Comparison of ENCODE assay signal across 25 mouse cellular contexts in the genomic region with DNA sequence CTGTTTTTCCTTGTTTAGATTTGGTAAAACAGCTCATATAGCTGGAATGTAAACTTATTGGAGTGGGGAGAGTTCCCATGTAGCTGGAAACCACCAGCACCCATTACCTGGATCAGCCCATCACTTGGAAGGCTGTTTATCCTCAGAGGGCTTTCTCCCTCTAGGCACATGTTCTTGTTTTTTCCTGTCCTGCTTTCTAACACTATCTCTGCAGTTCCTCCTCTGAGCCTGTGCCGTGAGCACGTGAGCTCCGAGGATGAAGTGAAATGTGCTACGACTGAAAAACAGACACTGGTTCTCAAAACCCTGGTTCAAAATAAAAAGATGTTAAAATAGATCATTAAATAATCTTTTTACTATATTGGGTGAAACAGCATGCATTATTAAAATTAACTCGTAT. TPM values are rescaled to one million over a fixed set of nuclear protein-coding genes. Genes with fewer than 3 reads are reported as not detected.
DNase-seq lines count a peak whose midpoint lies in the region; ATAC-seq and TF ChIP-seq lines count a peak whose summit lies in the region.
"Had no signal": no experiment of that assay in that cellular context is flagged by ENCODE, and none has a peak within 500 bp of the region (broad histone marks: within the 10 kb centered on the region; RNA-seq: fewer than 3 reads in every experiment).

No protein-coding gene starts in this region.

- H3K4me1 ChIP-seq in heart, embryonic 13.5 days = peaks cover 66% of the 10 kb centered on the region
- peaks cover 32% of the 10 kb centered on the region for H3K4me1 ChIP-seq in heart, embryonic 16.5 days (ENCODE audit: control insufficient read depth, insufficient read depth, low read length)
- H3K4me1 ChIP-seq: lung, embryonic 15.5 days; stomach, embryonic 15.5 days had no signal

- peak overlapping the region; percentile 73 for H3K27ac ChIP-seq in heart, embryonic 13.5 days (replicated peaks)
- peak overlapping the region; percentile 93 for H3K27ac ChIP-seq in layer of hippocampus, adult 2 months
- H3K27ac ChIP-seq in heart, embryonic 16.5 days (ENCODE audit: low read length) = peak overlapping the region; percentile 79
- H3K27ac ChIP-seq: embryonic facial prominence, embryonic 12.5 days; forebrain, embryonic 10.5 days; forebrain, embryonic 15.5 days; lung, embryonic 15.5 days; midbrain, embryonic 10.5 days; midbrain, embryonic 15.5 days; neural tube, embryonic 15.5 days; stomach, embryonic 15.5 days had no signal

- no peak overlapping the region for H3K4me3 ChIP-seq in heart, embryonic 13.5 days
- H3K4me3 ChIP-seq in layer of hippocampus, adult 2 months = no peak overlapping the region
- H3K4me3 ChIP-seq in heart, embryonic 16.5 days (ENCODE audit: low read length) = no peak overlapping the region
- H3K4me3 ChIP-seq: embryonic facial prominence, embryonic 12.5 days; forebrain, embryonic 10.5 days; forebrain, embryonic 15.5 days; lung, embryonic 15.5 days; midbrain, embryonic 10.5 days; midbrain, embryonic 15.5 days; neural tube, embryonic 15.5 days; stomach, embryonic 15.5 days had no signal

- H3K27me3 ChIP-seq in heart, embryonic 13.5 days (replicated peaks) = no peaks in the 10 kb centered on the region
- H3K27me3 ChIP-seq in heart, embryonic 16.5 days (ENCODE audit: control insufficient read depth, insufficient read depth, low read length) = no peaks in the 10 kb centered on the region
- H3K27me3 ChIP-seq: embryonic facial prominence, embryonic 12.5 days; forebrain, embryonic 15.5 days; lung, embryonic 15.5 days; midbrain, embryonic 15.5 days; neural tube, embryonic 15.5 days; stomach, embryonic 15.5 days had no signal

- WGBS in heart, embryonic 13.5 days = 42% methylated on average over 5 of the region's 5 CpGs
- 37% methylated on average over 5 of the region's 5 CpGs for WGBS in heart, embryonic 16.5 days

- no peak for TF ChIP-seq CTCF in layer of hippocampus, adult 2 months (conservative IDR thresholded peaks at IDR 0.05)

- no peak for ATAC-seq in heart, embryonic 13.5 days (ENCODE audit: extremely low read depth, insufficient number of reproducible peaks, low FRiP score, low TSS enrichment)
- no peak for ATAC-seq in heart, embryonic 16.5 days (replicated peaks; ENCODE audit: extremely low read depth, insufficient read depth, low FRiP score)
- ATAC-seq: forebrain, embryonic 15.5 days; hindbrain, embryonic 16.5 days; midbrain, embryonic 15.5 days had no signal

- H3K36me3 ChIP-seq in heart, embryonic 13.5 days = peaks cover 31% of the 10 kb centered on the region
- 0 out of 2 replicates have a peak, but pooled peaks cover 2% of the 10 kb centered on the region for H3K36me3 ChIP-seq in heart, embryonic 16.5 days (ENCODE audit: control insufficient read depth, insufficient read depth)
- H3K36me3 ChIP-seq: embryonic facial prominence, embryonic 12.5 days; forebrain, embryonic 10.5 days; lung, embryonic 15.5 days; midbrain, embryonic 10.5 days; midbrain, embryonic 15.5 days; stomach, embryonic 15.5 days had no signal

- H3K9me3 ChIP-seq in heart, embryonic 13.5 days = no peaks in the 10 kb centered on the region
- H3K9me3 ChIP-seq in heart, embryonic 16.5 days (replicated peaks; ENCODE audit: control insufficient read depth, low read length) = no peaks in the 10 kb centered on the region
- H3K9me3 ChIP-seq: embryonic facial prominence, embryonic 12.5 days; forebrain, embryonic 10.5 days; forebrain, embryonic 15.5 days; G1E; lung, embryonic 15.5 days; midbrain, embryonic 10.5 days; midbrain, embryonic 15.5 days; neural tube, embryonic 15.5 days; stomach, embryonic 15.5 days had no signal

- peak overlapping the region; percentile 46 for H3K4me2 ChIP-seq in heart, embryonic 13.5 days
- H3K4me2 ChIP-seq in heart, embryonic 16.5 days (ENCODE audit: low read depth, low read length) = peak overlapping the region; percentile 37
- H3K4me2 ChIP-seq: embryonic facial prominence, embryonic 12.5 days; forebrain, embryonic 15.5 days; lung, embryonic 15.5 days; midbrain, embryonic 15.5 days; neural tube, embryonic 15.5 days; stomach, embryonic 15.5 days had no signal

- DNase-seq in heart, adult 11 months = peak; percentile 92
- no peak for DNase-seq in heart, adult 8-10 months (ENCODE audit: low spot score)
- no peak for DNase-seq in heart, adult 18-20 months
- DNase-seq in layer of hippocampus, adult 2 months (ENCODE audit: low spot score in 2 of 2) = no peak
- no peak for DNase-seq in layer of hippocampus, postnatal 10 days (ENCODE audit: low spot score in 2 of 2)
- no peak for DNase-seq in spleen, postnatal 4 days (ENCODE audit: low spot score in 2 of 2)
- DNase-seq: adrenal gland, adult 8-10 months; cerebellum, adult 8-10 months; embryo, embryonic 11 days; kidney, adult 11 months; kidney, postnatal 14 days; liver; retina, postnatal 1 day had no signal

- peak overlapping the region; percentile 54 for H3K9ac ChIP-seq in heart, embryonic 13.5 days
- H3K9ac ChIP-seq in heart, embryonic 16.5 days (ENCODE audit: low read length) = peak overlapping the region; percentile 58
- H3K9ac ChIP-seq: embryonic facial prominence, embryonic 12.5 days; forebrain, embryonic 15.5 days; lung, embryonic 15.5 days; midbrain, embryonic 15.5 days; neural tube, embryonic 15.5 days; stomach, embryonic 15.5 days had no signal

RNA-seq across cellular contexts. Expression of a gene that starts 30.8 kb away (rescaled TPM):
- 100 to 1,000 TPM; 114 to 157 (median 136) TPM for total RNA-seq in heart, adult 8-10 months (2022)
- polyA plus RNA-seq in heart, embryonic 13.5 days (2015; fragmentation: Nextera tagmentation; extraction: Ambion mirVana) = 247 and 281 TPM in 2 replicates
- 100 to 1,000 TPM; 119 to 169 TPM for total RNA-seq in heart, adult 18-20 months (2021)
- total RNA-seq in layer of hippocampus, adult 2 months (2021) = 10 to 100 TPM; 10.9 to 13.2 TPM
- total RNA-seq in layer of hippocampus, postnatal 10 days (2021) = 1 to 10 TPM; 7.6 to 9.0 TPM
- 267 and 270 TPM in 2 replicates for polyA plus RNA-seq in heart, embryonic 16.5 days (2015; fragmentation: Nextera tagmentation; extraction: Ambion mirVana)
- polyA plus RNA-seq: G1E had no signal

Comparison
In these comparisons a context has a peak if more than half of its experiments do, and no peak if none do; other contexts are left out.
1. RNA of a gene that starts 30.8 kb away (total RNA-seq): 119 to 169 TPM in heart, adult 18-20 months and 114 to 157 TPM in heart, adult 8-10 months; 10.9 to 13.2 TPM in layer of hippocampus, adult 2 months and 7.6 to 9.0 TPM in layer of hippocampus, postnatal 10 days; every median in the first group is over 4 times any median in the second.
2. Peak in every context shown above with its lines, with median percentiles within 50 percentile points of each other: H3K27ac ChIP-seq.